Mouse (Mus musculus) natural killer cell, adult 2 months (primary cell): ENCODE measurements around the gene Hmcn2.

ENCODE experiments used
- DNase-seq, 2 experiments: peaks; one replicate each; pipeline ENCODE4 v3.0.0; 2022; ENCODE audit warnings: low spot score in 2 of 2

The Hmcn2 gene

DNA sequence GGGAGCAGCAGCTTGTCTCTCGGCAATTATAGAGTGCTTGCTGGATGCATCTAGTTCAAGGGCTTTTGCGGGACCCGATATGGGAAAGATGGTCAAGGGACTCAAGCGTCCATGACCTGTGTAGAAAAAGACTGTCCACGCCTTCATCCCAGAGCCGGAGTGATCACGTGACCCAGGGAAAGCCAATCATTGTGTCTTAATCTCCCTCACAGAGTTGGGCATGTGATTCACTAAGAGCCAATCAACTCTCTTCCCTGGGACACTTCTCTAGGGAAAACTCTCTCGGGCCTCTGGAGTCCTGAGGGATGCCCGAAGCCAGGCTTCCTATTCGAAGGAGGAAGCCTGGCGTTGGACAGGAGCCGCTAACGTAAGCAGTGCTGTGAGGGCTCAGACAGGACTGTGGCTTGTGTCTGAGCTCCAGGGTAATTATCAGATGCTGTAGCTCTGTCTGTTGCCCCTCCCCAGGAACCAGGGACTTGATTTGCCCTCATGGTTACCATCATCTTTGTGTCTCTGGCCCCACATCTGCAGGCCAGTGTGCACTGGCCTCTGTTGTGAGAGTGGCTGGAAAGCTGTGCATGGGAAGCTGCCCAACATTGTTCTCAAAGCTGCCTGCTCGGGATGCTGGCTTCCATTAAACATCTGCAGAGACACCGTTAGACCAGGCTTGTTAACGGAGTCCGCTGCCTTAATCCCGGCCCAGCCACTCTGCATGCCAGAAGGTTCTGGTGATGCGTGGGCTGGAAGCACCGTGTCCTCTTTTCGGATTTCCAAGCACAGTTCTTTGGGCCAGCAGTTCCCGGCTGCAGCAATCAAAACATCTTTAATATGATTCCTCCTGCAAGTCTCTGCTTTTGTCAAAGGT is 9.2 kb upstream of the Hmcn2 start:
- no peak for DNase-seq

DNA sequence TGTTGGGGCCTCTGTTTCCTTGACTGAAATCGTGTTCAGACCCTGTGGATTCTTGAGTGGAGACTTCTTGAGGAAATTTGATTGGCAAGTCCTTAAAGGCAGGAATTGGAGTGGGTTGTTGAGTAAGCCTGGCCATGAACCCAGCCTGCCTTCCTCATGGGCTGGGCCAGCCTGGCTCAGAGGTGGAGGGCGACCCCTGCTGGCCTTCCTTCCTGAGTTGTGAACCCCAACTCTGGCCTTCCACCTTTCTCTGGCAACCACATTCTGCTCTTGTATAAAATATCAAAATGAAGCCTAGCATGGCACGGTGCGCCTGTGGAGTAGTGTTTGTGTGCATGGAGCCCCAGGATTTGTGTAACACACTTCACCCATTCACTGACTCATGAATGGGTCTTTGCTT is 8.5 kb upstream of the Hmcn2 start:
- peak in 1 of 2 experiments; percentile 39 for DNase-seq

- no peak for DNase-seq
Observed at GRCm38 (mm10) chr2:31308257-31308656, 6.0 kb upstream of the Hmcn2 start.

GRCm38 (mm10) chr2:31309549-31309948 is 4.7 kb upstream of the Hmcn2 start:
- no peak for DNase-seq

GRCm38 (mm10) chr2:31318162-31318561 is 3.9 kb downstream of the Hmcn2 start:
- no peak for DNase-seq

- no peak for DNase-seq
Observed at GRCm38 (mm10) chr2:31319200-31319599, 5.0 kb downstream of the Hmcn2 start.

GRCm38 (mm10) chr2:31327186-31327585 is 13.0 kb downstream of the Hmcn2 start:
- no peak for DNase-seq

- no peak for DNase-seq
Observed at GRCm38 (mm10) chr2:31337706-31338330, 23.6 kb downstream of the Hmcn2 start.

DNA sequence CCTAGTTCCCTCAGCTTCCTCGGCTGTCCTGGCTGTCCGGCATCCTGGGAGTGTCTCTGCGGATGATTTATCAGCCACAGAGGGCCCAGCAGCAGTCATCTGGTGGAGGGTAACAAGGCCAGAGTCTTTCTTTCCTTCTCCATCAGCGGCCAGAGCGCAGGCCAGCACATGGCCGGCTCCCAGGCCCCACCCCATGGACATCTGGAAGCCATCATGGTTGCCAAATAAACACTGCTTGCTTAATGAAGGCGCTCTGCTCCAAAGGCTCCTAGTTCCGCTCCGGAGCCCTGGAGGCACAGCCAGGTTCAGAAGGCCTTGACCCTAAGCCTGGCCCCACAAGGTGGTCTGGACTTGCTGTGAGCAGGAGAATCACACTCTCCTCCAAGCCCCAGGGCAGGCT is 25.6 kb downstream of the Hmcn2 start:
- no peak for DNase-seq

DNA sequence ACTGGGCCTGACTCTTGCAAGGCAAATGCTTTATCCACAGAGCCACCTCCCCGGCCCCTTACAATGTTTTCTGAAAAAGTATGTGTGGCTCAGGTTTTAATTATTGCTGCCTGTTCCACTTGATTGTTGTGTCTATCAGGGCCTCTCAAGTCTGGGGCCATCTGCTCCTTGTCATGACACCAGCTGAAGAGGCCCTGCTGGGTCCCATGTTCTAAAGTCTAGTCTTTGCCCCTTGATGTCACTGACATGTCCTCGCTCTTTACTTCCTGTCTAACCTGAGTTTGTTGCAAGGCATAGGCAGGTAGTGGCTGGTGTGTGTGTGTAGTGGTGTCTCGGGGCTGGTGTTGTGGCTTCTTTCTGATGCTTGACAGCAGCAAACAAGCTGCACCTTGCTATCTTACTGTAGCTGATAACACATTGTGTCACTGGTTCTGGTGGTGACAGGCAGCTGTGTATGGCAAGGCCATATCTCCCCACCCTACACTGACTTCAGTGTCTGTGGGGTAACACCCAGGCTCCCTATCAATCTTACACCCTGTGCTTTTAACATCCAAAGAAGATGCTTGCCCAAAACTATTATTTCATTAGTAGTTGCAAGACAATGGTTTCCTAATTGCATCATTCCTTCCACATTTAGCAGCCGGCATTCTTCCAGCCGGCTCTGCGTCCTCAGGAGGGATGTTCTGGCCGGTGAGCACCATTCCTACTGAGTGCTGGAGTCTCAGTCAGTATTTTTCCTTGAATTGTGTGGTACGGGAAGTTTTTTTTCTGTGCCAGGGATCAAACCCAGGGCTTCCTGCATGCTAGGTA is 27.7 kb downstream of the Hmcn2 start:
- no peak for DNase-seq

GRCm38 (mm10) chr2:31346096-31346495 is 31.9 kb downstream of the Hmcn2 start:
- no peak for DNase-seq

DNA sequence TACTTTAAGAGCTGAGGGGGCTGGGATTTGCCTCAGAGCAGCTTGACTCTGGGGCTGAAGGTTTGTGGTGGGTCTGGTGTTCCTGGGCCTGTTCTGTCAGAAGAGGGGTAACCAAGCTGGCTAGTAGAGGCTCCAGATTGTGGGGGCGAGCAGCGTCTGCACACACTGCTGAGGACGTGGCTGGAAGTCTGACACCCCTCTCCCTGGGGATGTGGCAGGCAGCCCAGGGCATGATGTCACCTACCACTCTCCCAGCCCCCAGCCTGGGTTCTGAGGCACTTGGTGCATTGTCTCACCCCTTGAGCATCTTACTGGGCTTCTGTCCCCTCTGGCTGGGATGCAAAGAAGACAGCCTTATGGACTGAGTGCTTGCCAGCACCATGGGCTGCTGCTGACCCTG is 34.2 kb downstream of the Hmcn2 start:
- no peak for DNase-seq

- DNase-seq = no peak
Observed at GRCm38 (mm10) chr2:31348850-31349249, 34.6 kb downstream of the Hmcn2 start.

DNA sequence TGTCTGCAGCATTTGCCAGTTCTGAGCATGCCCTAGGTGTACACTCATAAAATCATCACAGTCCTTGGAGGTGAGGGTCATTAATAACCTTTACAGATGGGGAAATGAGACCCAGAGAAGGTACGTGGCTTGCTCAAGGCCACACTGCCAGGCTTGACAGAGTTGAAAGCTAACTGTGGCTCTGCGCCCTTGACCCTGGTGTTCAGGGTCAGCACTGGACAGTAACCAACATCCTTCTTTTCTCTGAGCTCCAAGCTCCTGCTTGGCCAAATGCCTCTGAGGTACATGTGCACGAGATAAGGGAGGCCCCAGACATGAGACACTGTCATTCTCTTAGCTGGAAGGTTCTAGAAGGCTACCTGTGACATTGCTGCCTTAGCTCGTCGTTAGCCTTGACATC is 42.6 kb downstream of the Hmcn2 start:
- DNase-seq = no peak

DNA sequence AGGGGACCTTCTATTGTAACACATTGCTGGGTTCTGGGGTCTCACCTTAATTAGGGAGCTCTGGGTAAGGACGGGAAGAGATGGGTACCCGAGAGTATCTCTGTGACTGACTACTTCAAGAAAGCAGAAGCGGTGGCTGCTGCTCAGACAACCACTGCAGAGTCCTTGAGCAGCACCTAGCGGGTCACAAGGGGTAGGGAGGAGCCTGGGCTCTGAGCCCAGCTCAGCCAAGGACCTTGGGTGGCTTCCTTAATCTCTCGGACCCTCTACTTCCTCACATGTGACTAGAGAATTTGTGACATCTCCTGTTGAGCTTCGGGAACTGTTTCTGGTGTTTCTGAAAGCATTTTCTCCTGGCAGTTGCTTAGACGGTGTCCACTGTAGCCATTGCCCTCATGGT is 45.1 kb downstream of the Hmcn2 start:
- no peak for DNase-seq

DNA sequence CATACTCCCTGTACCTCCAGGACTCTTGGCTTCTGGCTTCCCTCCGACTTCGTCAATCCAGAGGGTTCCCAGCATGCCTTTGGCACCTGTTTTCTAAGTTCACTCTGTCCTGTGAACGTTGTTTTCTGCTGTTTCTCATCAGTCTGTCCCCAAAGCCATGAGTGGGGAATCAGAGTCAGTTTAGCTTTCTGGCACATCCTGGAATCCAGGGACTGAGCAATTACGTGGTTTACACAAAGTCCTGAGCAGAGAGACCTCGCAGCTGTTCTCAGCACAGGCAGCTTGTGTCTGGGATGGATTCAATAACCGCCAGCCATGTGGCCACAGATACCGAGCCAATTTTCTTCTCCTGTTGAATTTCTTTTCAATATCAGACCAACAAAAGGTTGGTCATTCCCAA is 53.0 kb downstream of the Hmcn2 start:
- DNase-seq = no peak

DNA sequence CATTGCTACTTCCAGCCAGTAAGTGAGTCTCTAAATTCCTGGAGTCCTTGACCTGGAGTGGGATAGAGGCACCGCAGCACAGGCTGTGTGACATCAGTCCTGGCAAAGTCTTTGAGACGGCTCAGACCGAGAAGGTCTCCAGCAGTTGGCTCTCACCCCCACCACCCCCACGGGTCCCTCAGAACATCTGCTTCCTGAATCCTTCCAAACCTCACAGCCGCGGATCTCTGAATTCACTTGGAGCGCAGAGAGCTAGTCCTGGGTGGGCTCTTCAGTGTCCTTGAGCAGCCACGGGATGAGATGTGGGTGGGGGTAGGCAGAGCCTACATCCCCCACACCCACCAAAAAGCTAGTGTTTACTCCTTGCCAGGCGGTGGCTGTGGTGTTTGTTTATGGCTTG is 57.2 kb downstream of the Hmcn2 start:
- DNase-seq = no peak

GRCm38 (mm10) chr2:31372186-31372585 is 58.0 kb downstream of the Hmcn2 start:
- no peak for DNase-seq

DNA sequence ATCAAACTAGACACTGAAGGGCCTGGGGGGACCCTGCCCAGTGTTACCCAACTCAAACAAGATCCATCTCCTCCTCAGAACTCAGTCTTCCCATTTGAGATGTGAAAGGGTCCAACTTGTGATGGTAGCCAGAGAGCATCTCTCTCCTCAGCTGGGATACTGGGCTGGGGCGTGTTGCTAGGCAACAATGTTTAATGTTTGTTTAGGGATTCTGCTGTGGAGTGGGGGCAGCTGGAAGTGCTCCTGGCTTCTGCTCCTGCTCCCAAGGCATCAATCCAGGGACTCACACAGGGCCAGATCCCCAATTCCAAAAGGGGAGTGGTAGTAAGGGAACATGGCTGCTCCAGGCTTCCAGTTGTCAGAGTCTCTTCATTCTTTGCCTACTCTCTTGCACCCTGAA is 60.2 kb downstream of the Hmcn2 start:
- no peak for DNase-seq

DNA sequence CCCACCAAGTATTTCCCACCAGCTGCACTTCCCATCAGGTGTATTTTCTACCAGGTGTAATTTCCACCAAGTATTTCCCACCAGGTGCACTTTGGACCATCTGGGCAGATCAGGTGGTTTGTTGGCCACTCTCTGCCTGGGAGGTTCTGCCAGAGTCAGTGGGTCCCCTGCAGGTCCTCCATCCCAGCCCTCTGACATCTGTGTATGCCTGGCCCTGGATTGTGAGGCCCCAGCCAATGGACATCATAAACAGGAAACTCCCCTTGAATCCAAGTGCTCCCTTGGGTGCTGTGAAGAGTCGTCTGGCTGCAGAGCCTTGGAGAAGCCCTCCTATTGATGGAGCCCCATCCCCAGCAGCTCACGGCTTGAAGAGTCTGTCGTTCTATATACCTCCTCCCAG is 61.8 kb downstream of the Hmcn2 start:
- no peak for DNase-seq

DNA sequence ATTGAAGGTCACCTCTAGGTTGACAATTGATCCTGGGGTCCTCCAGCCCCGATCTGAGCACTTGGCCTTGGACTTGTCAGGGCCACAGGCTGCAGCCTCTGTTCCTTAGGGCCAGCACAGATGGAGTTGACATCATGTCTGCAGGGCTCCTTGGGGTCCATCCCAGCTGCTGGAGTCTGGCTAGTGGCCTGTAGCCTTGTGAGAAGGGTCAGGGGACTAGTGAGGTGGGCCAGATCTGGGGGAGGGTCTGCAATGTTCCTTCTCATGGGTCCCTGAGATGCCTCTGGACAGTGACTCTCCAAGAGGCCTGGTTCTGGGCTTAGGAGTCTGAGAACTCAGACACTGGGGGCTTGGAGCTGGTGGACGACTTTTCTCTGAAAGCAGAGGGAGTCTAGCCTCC is 63.3 kb downstream of the Hmcn2 start:
- no peak for DNase-seq

- DNase-seq = peak in 1 of 2 experiments; percentile 17
Observed at GRCm38 (mm10) chr2:31381292-31381846, 67.2 kb downstream of the Hmcn2 start.
